Mouse (Mus musculus) liver, embryonic 13.5 days (tissue): Measurements from ENCODE around the gene Ralbp1. TPM values are rescaled to one million over a fixed set of nuclear protein-coding genes. Genes with fewer than 3 reads are reported as not detected.

Experiments used
- ATAC-seq: fragments of 200-750 bp; cut with Nextera tagmentation; 2 replicates; pipeline ENCODE4 v1.8.0; 2017; ENCODE audit warnings: low read depth, mild to moderate bottlenecking, moderate number of reproducible peaks, moderate library complexity
- DNase-seq: peaks from one replicate; pipeline ENCODE4 v3.0.0; 2022
- H3K27ac ChIP-seq: fragments of 300-500 bp; sonication (generic); 2 replicates; pipeline ENCODE4 v1.5.1; 2015; ENCODE audit warnings: moderate library complexity, mild to moderate bottlenecking, inconsistent platforms
- H3K27me3 ChIP-seq: fragments of 300-500 bp; sonication (generic); 2 replicates; pipeline ENCODE4 v1.6.1; 2015; ENCODE audit warnings: mild to moderate bottlenecking, inconsistent platforms
- H3K36me3 ChIP-seq: fragments of 300-500 bp; sonication (generic); 2 replicates; pipeline ENCODE4 v1.6.1; 2015; ENCODE audit warnings: mild to moderate bottlenecking, inconsistent platforms
- H3K4me1 ChIP-seq: fragments of 300-500 bp; sonication (generic); replicated peaks from 2 replicates; pipeline ENCODE4 v1.6.1; 2015; ENCODE audit warnings: inconsistent platforms
- H3K4me2 ChIP-seq: fragments of 300-500 bp; sonication (generic); 2 replicates; pipeline ENCODE4 v1.6.1; 2015; ENCODE audit warnings: inconsistent platforms, mild to moderate bottlenecking, moderate library complexity
- H3K4me3 ChIP-seq: fragments of 300-500 bp; sonication (generic); replicated peaks from 2 replicates; pipeline ENCODE4 v1.5.1; 2015; ENCODE audit warnings: mild to moderate bottlenecking, inconsistent platforms
- H3K9ac ChIP-seq: fragments of 300-500 bp; sonication (generic); 2 replicates; pipeline ENCODE4 v1.6.1; 2015; ENCODE audit warnings: mild to moderate bottlenecking, inconsistent platforms
- H3K9me3 ChIP-seq: fragments of 300-500 bp; sonication (generic); replicated peaks from 2 replicates; pipeline ENCODE4 v1.6.1; 2016; ENCODE audit warnings: inconsistent platforms
- WGBS: fragments of 180-500 bp; shearing (Covaris S2); methylation state at CpG from one replicate; pipeline ENCODE4 v1.1.7; 2015; ENCODE audit not compliant: insufficient replicate concordance; 5-methylcytosine and 5-hydroxymethylcytosine counted together
- polyA plus RNA-seq: library from polyadenylated mRNA; unstranded; fragments of >200 nt; fragmentation: Nextera tagmentation; extraction: Ambion mirVana; gene quantifications from 2 replicates; pipeline ENCODE4 v1.2.1, GENCODE M21; 2015

Gene Ralbp1
- polyA plus RNA-seq, 1 experiment from 2014 or later = 53.3 TPM

DNA sequence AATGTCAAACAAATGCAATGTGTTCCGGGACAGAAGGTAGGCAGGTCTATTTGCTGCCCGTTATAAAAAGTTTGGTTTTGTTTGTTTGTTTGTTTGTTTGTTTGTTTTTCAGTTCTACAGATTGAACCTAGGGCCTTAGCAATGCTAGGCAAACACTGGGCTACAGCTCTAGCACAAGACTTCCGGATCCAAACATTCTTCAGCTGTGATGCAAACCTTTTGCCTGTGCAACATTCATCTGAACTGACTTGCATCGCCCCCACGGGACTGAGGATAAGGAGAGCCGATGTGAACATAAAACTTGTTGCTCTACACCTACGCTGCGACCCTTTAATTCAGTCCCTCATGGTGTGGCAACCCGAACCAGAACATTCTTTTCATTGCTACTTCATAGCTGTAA is 973 bp upstream of the Ralbp1 start:
- peak overlapping the region; percentile 95 for H3K4me2 ChIP-seq
- peaks cover 40% of the 10 kb centered on the region for H3K4me1 ChIP-seq
- DNase-seq = no peak
- peak overlapping the region; percentile 85 for H3K9ac ChIP-seq
- 65% methylated on average over 9 of the region's 9 CpGs for WGBS
- no peak for ATAC-seq
- peak overlapping the region; percentile 96 for H3K27ac ChIP-seq
- H3K9me3 ChIP-seq = no peaks in the 10 kb centered on the region
- no peaks in the 10 kb centered on the region for H3K27me3 ChIP-seq
- peak overlapping the region; percentile 98 for H3K4me3 ChIP-seq
- no peaks in the 10 kb centered on the region for H3K36me3 ChIP-seq

DNA sequence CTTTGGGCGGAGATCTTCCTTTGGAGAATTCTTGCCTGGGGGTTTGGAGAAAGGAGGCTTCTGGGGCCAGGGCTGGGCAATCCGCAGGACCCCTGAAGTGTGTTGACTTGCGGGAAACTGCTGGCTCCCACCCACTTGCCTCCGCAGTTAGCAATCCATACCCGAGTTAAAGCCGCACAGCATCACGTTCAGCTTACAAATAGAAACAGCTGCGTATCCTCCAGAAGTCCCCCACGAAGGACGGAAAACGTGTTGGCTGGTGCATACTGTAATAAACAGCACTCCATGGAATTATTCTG is 251 bp downstream of the Ralbp1 start:
- DNase-seq (no peak), ATAC-seq (no peak)
- Histone ChIP-seq H3K27me3 (no peaks in the 10 kb centered on the region), H3K9me3 (no peaks in the 10 kb centered on the region), H3K9ac (peak overlapping the region; percentile 85), H3K4me3 (peak overlapping the region; percentile 98), H3K4me2 (peak overlapping the region; percentile 95), H3K36me3 (no peaks in the 10 kb centered on the region), H3K27ac (peak overlapping the region; percentile 96), H3K4me1 (peaks cover 50% of the 10 kb centered on the region)
- WGBS = under 1% methylated on average over 11 of the region's 11 CpGs

DNA sequence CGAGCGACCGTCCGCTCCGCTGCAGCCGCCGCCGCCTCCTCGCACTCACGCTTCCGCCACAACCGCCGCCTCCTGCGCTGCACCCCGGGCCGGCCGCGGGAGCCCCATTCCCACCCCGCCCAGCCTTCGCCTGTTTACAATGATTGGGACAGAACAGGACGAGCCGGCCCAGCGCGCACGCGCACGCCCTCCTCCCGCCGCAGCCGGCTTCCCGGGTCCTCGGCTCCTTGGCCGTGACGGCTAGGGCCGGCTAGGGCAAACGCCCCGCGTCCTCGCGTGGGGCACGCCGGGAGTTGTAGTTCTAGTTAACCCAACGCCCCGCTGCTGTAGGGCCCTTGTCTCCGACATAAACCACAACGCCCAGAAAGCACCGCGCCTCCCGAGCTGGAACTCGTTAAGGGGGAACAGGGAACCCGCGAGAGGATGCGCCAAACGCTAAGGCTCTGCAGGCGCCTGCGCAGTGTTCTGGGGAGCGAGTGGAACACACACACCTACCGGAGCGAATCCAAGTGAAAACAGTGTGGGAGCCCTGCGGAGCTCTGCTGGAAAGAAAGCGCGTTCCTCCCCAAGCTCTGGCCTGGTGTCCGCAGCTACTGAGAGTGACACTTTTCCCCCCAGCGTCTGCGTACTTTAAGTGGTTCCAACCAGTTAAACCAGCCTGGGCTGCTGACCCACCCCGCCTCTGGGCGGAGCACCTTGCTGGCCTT is 754 bp downstream of the Ralbp1 start:
- no peaks in the 10 kb centered on the region for H3K9me3 ChIP-seq
- peak overlapping the region; percentile 95 for H3K4me2 ChIP-seq
- under 1% methylated on average over 67 of the region's 67 CpGs for WGBS
- H3K4me1 ChIP-seq = peaks cover 53% of the 10 kb centered on the region
- peak overlapping the region; percentile 98 for H3K9ac ChIP-seq
- DNase-seq = peak; percentile 99
- peak; percentile 98 for ATAC-seq
- H3K27me3 ChIP-seq = no peaks in the 10 kb centered on the region
- H3K4me3 ChIP-seq = peak overlapping the region; percentile 98
- peak overlapping the region; percentile 96 for H3K27ac ChIP-seq
- H3K36me3 ChIP-seq = no peaks in the 10 kb centered on the region

DNA sequence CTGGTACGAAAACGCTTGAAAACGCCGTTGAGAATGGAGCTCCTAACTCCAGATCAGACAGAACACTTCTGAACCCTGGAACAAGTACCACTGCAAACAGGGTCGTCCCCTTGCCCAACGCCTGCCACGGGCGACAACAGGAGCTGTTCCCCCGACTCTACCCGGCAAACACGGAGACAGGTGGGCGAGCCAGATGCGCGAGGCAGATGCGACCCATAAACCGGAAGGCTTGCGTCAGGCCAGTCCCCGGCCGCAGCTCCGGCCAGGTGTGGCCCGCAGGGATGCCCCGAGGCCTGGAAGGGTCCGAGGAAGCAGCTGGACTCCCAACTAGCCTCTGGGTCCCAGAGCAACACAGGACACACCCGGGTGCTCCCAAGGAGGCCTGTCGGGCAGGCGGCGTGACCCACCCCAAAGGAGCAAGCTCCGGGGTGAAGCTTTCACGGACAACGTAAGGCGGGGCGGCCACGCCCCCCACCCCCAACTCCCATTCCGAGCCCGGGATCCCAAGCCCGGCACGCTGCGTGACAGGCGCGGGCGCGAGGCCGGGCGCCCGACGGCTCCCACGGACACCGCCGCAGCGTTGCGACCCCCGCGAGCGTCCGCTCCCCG is 1.4 kb downstream of the Ralbp1 start:
- Histone ChIP-seq H3K27ac (peak overlapping the region; percentile 96), H3K9ac (peak overlapping the region; percentile 98), H3K36me3 (no peaks in the 10 kb centered on the region), H3K9me3 (no peaks in the 10 kb centered on the region), H3K27me3 (no peaks in the 10 kb centered on the region), H3K4me1 (peaks cover 53% of the 10 kb centered on the region), H3K4me3 (peak overlapping the region; percentile 98), H3K4me2 (peak overlapping the region; percentile 95)
- under 1% methylated on average over 55 of the region's 56 CpGs for WGBS
- ATAC-seq (peak; percentile 9), DNase-seq (peak; percentile 57)

DNA sequence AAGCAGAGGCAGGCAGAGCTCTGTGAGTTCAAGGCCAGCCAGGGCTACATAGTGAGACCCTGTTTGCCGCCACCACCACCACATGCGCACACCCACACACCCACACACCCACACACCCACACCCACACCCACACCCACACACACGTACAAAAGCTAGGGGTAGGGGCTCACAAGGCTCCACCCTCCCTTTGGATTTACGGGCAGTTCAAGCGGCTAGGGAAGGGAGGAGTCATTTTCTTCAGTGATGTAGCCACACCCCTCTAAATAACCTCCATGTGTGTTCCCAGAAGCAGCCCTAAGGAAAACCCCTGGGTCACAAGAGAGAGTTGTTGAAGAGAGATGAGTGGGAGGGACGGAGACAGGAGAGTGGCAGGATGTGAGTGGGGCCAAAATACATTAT is 8.6 kb downstream of the Ralbp1 start:
- no peaks in the 10 kb centered on the region for H3K27me3 ChIP-seq
- H3K36me3 ChIP-seq = no peaks in the 10 kb centered on the region; the same call in 1 of the 2 replicates
- ATAC-seq (no peak), DNase-seq (no peak)
- no peak overlapping the region for H3K4me3 ChIP-seq
- H3K4me1 ChIP-seq = peaks cover 34% of the 10 kb centered on the region
- H3K27ac ChIP-seq = no peak overlapping the region; the same call in 1 of the 2 replicates
- WGBS = 64% methylated on average over 6 of the region's 6 CpGs
- H3K4me2 ChIP-seq = no peak overlapping the region
- no peaks in the 10 kb centered on the region for H3K9me3 ChIP-seq
- H3K9ac ChIP-seq = no peak overlapping the region

DNA sequence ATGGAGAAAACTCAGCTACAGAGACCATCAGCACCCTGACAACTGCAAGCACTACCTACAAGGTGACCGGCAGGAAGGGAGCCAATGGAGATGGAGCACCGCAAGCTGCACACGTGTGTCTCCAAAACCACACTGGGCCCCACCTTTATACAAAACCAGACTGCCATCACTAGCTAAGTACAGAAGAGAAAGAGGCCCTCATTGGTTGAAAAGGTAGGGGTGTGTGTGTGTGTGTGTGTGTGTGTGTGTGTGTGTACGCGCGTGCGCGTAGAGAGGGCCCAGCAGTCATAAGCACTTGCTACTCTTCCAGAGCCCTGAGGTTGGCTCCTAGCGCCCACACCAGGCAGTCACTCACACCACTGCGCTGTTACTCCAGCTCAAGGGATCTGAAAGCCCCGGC is 11.8 kb downstream of the Ralbp1 start:
- Histone ChIP-seq H3K4me1 (peaks cover 38% of the 10 kb centered on the region), H3K27me3 (no peaks in the 10 kb centered on the region), H3K4me2 (no peak overlapping the region), H3K36me3 (no peaks in the 10 kb centered on the region; the same call in 1 of the 2 replicates), H3K27ac (no peak overlapping the region), H3K4me3 (no peak overlapping the region), H3K9ac (no peak overlapping the region), H3K9me3 (no peaks in the 10 kb centered on the region)
- WGBS = 87% methylated on average over 11 of the region's 11 CpGs
- ATAC-seq (no peak), DNase-seq (no peak)

DNA sequence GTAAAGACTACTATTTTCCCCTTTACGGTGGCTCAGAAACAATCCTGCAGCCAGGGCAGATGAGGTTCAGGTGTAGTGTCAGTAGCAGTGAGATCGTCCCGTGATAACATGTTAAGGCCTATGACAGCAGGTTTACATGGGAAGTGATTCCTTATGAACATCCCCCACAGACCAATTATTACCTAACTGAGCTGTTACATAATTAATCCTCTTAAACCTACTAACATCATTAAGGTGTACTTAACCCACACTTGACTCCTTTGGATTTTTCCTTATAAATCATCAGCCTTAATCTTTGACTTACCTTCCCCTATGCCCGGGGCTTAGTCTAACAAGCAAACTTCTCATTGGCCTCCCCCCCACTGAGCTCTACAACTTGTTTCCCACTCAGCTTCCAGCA is 12.4 kb downstream of the Ralbp1 start:
- 81% methylated on average over 4 of the region's 4 CpGs for WGBS
- H3K9ac ChIP-seq = no peak overlapping the region
- no peak overlapping the region for H3K27ac ChIP-seq
- H3K9me3 ChIP-seq = no peaks in the 10 kb centered on the region
- H3K4me1 ChIP-seq = peaks cover 38% of the 10 kb centered on the region
- no peak for ATAC-seq
- no peak overlapping the region for H3K4me3 ChIP-seq
- H3K36me3 ChIP-seq = no peaks in the 10 kb centered on the region
- no peaks in the 10 kb centered on the region for H3K27me3 ChIP-seq
- H3K4me2 ChIP-seq = no peak overlapping the region
- no peak for DNase-seq

DNA sequence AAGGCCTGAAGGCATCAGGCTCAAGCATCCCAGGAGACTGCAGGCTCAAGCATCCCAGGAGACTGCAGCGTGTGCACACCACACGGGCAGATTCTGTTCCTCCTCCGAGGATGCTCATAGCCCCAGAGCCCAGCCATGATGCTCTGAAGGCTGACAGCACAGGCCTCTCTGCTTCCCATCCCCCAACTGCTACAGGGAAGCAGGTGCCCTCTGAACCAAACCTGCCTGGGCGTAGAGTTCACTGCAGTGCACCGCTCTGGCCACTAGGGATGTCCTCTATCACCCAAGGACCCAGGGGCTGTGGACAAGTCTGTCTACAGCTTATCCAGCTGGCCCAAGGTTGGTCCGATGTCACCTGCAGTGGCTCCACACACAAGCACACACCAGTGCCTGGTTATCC is 12.9 kb downstream of the Ralbp1 start:
- H3K9me3 ChIP-seq = no peaks in the 10 kb centered on the region
- no peak overlapping the region for H3K4me3 ChIP-seq
- no peak overlapping the region for H3K4me2 ChIP-seq
- WGBS = 55% methylated on average over 6 of the region's 6 CpGs
- DNase-seq (peak; percentile 32), ATAC-seq (peak; percentile 57)
- H3K27ac ChIP-seq = no peak overlapping the region
- H3K36me3 ChIP-seq = peaks cover 3% of the 10 kb centered on the region; the same call in 1 of the 2 replicates
- peaks cover 38% of the 10 kb centered on the region for H3K4me1 ChIP-seq
- H3K27me3 ChIP-seq = no peaks in the 10 kb centered on the region
- no peak overlapping the region for H3K9ac ChIP-seq

DNA sequence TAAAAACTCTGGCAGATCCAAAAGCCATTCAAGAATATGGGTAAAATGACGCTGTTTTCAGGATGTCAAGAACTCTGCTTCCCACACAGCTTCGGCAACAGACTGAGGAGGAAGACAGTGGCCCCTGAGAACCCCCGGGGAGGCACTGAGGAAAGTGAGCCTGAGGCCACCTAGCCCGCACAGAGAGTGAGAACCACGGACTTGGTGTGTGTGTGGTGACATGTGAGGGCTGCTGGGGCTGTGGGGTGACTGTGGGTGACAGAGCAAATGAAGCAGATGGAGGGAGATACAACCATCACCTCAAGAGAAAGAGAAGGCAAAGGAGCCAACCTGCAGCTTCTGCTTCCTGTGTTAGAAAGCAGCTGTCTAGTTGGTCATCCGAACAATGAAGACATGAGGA is 13.5 kb downstream of the Ralbp1 start:
- peaks cover 34% of the 10 kb centered on the region for H3K4me1 ChIP-seq
- peak overlapping the region; percentile 2; the same call in 1 of the 2 replicates for H3K27ac ChIP-seq
- no peak overlapping the region for H3K4me2 ChIP-seq
- H3K9ac ChIP-seq = no peak overlapping the region
- 44% methylated on average over 6 of the region's 6 CpGs for WGBS
- no peak for DNase-seq
- H3K36me3 ChIP-seq = peaks cover 9% of the 10 kb centered on the region
- ATAC-seq = no peak
- H3K27me3 ChIP-seq = no peaks in the 10 kb centered on the region
- no peak overlapping the region for H3K4me3 ChIP-seq
- no peaks in the 10 kb centered on the region for H3K9me3 ChIP-seq

DNA sequence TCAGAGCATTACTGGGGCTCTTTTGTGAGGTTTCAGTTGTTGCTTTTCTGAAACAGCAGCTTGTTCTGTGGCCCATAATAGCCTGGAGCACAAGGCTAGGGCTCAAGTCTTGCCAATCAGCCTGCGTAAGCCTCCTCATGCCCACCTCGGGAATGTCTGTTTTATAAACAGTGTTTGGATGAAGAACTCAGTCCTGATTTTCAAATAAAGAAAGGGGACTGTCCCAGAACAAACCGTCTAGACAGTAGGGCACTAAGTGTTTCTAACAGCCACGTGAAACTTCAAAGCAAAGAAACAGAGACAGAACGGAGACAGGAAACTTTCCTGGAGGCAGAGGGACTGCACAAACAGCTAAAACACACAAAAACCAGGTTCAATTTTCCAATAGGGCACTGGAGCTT is 14.0 kb downstream of the Ralbp1 start:
- no peak overlapping the region for H3K4me2 ChIP-seq
- no peak for ATAC-seq
- H3K36me3 ChIP-seq = peaks cover 12% of the 10 kb centered on the region
- no peak overlapping the region for H3K4me3 ChIP-seq
- peak overlapping the region; percentile 2; the same call in 1 of the 2 replicates for H3K27ac ChIP-seq
- H3K4me1 ChIP-seq = peaks cover 30% of the 10 kb centered on the region
- no peaks in the 10 kb centered on the region for H3K27me3 ChIP-seq
- DNase-seq = no peak
- H3K9me3 ChIP-seq = no peaks in the 10 kb centered on the region
- WGBS = 57% methylated on average over 5 of the region's 5 CpGs
- H3K9ac ChIP-seq = no peak overlapping the region

DNA sequence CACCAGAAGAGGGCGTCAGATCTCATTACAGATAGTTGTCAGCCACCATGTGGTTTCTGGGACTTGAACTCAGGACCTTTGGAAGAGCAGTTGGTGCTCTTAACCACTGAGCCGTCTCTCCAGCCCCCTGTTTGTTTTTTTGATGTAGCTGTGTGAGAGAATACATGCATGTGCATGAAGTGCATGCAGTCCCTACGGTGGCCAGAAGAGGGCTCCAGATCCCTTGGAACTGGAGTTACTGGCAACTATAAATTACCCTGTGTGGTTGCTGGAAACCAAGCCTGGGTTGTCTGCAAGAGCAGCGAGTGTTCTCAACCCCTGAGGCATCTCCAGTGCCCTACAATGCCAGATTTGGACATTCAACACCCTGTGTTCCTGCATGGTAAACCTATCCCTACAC is 15.5 kb downstream of the Ralbp1 start:
- peak; percentile 64 for DNase-seq
- Histone ChIP-seq H3K4me2 (no peak overlapping the region), H3K36me3 (peaks cover 13% of the 10 kb centered on the region), H3K9ac (no peak overlapping the region), H3K27me3 (no peaks in the 10 kb centered on the region), H3K27ac (no peak overlapping the region), H3K9me3 (no peaks in the 10 kb centered on the region), H3K4me3 (no peak overlapping the region), H3K4me1 (peaks cover 33% of the 10 kb centered on the region)
- ATAC-seq = peak; percentile 29; the same call in 1 of the 2 replicates
- WGBS = 32% methylated on average over 4 of the region's 4 CpGs

DNA sequence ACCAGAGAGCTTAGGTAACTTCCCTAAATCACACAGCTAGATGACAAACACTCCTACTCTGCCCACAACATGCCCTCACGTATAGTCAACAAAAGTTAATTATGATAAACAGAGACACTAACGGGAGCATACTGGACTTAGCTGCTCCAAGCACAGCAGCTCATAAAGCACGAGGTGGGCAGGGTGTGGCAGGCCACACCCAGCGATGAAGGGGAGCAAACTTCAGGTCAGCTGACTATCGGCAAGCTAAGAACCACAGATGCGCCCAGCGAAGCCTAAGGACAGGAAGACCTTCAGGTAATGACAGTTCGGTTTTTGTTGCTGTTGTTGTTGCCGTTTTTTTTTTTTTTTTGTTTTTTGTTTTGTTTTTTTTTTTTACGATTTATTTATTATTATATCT is 15.9 kb downstream of the Ralbp1 start:
- Histone ChIP-seq H3K4me2 (no peak overlapping the region), H3K9ac (no peak overlapping the region), H3K4me3 (no peak overlapping the region), H3K27ac (no peak overlapping the region), H3K9me3 (no peaks in the 10 kb centered on the region), H3K4me1 (peaks cover 37% of the 10 kb centered on the region), H3K36me3 (peaks cover 13% of the 10 kb centered on the region), H3K27me3 (no peaks in the 10 kb centered on the region)
- 59% methylated on average over 10 of the region's 10 CpGs for WGBS
- no peak for ATAC-seq
- DNase-seq = no peak
